Mouse (Mus musculus): ENCODE measurements around the gene Dnah9. TPM values are rescaled to one million over a fixed set of nuclear protein-coding genes. Genes with fewer than 3 reads are reported as not detected.

Gene Dnah9
- polyA plus RNA-seq (2014; fragmentation: Illumina TruSeq; extraction: RNeasy Lipid Tissue Mini Kit (QIAGEN cat#74804); ENCODE audit: low read depth, low replicate concordance) = not detected

GRCm38 (mm10) chr11:66167801-66168651 is at the start of gene Dnah9:
Gene Dnah9 (minus strand): TSS chr11:66168551.

GRCm38 (mm10) chr11:65806909-65807504 is 361.3 kb downstream of the Dnah9 start, which contains the start of gene Zkscan6:
Gene Zkscan6 (plus strand): TSS chr11:65807175.

GRCm38 (mm10) chr11:65788154-65788553 is 380.2 kb downstream of the Dnah9 start, which contains the start of gene Map2k4:
Gene Map2k4 (minus strand): TSS chr11:65788297.

